In the genomic region with DNA sequence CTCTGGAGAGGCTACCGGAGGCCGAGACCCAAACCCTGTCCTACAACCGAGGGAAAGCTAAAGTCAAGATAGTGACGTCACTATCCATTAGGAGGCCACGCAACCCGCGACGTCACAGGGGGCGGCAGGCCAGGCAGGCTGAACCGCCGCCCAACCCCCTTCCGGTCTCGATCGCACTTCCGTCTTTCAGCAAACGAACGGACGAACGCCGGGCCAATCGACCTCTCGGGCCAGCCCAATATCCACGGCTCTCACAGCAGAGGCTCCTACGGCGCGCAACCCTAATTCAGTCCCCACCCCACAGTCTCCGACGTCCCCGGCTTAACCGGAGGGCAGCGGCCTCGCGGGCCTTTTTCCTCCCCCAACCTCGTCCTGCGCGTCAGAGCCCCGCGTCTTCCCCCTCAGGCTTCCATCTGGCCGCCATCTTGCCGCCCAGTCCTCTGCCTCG, we compare ENCODE assay signal across 8 mouse cellular contexts. TPM values are rescaled to one million over a fixed set of nuclear protein-coding genes. Genes with fewer than 3 reads are reported as not detected.
DNase-seq lines count a peak whose midpoint lies in the region; ATAC-seq and TF ChIP-seq lines count a peak whose summit lies in the region.

Gene Gm10382 (plus strand): TSS at position 192 of the 448 bp plus-strand sequence.

- peaks cover 31% of the 10 kb centered on the region for H3K36me3 ChIP-seq in heart, embryonic 13.5 days
- H3K36me3 ChIP-seq in kidney, postnatal 0 days (ENCODE audit: insufficient read depth, low read length): peaks cover 7% of the 10 kb centered on the region
- H3K36me3 ChIP-seq in liver, embryonic 13.5 days: peaks cover 31% of the 10 kb centered on the region
- H3K36me3 ChIP-seq in stomach, embryonic 15.5 days: peaks cover 12% of the 10 kb centered on the region

- no peak for TF ChIP-seq CTCF in kidney, postnatal 0 days (IDR thresholded peaks at IDR 0.05; ENCODE audit: low read depth)

- peak; percentile 94 for DNase-seq in CD4-positive helper T cell, adult 2 months (ENCODE audit: low read depth, low spot score)
- DNase-seq in brain, adult 2 months (ENCODE audit: low read depth, low spot score): peak; percentile 84
- DNase-seq in kidney, postnatal 0 days (ENCODE audit: low spot score): peak; percentile 93
- DNase-seq in liver, embryonic 13.5 days: peak; percentile 85
- peak; percentile 92 for DNase-seq in naive thymus-derived CD4-positive, alpha-beta T cell, adult 2 months (ENCODE audit: low read depth)

- no peaks in the 10 kb centered on the region for H3K9me3 ChIP-seq in heart, embryonic 13.5 days
- no peaks in the 10 kb centered on the region for H3K9me3 ChIP-seq in kidney, postnatal 0 days (replicated peaks; ENCODE audit: low read length)
- H3K9me3 ChIP-seq in liver, embryonic 13.5 days (replicated peaks): no peaks in the 10 kb centered on the region
- H3K9me3 ChIP-seq in stomach, embryonic 15.5 days: no peaks in the 10 kb centered on the region

- under 1% methylated on average over 41 of the region's 41 CpGs for WGBS in heart, embryonic 13.5 days
- WGBS in kidney, postnatal 0 days: under 1% methylated on average over 41 of the region's 41 CpGs
- under 1% methylated on average over 41 of the region's 41 CpGs for WGBS in liver, embryonic 13.5 days (ENCODE audit: insufficient replicate concordance)
- under 1% methylated on average over 41 of the region's 41 CpGs for WGBS in stomach, embryonic 15.5 days

- H3K4me2 ChIP-seq in heart, embryonic 13.5 days: peak within 1 kb of the TSS; percentile 100
- peak within 1 kb of the TSS; percentile 94 for H3K4me2 ChIP-seq in kidney, postnatal 0 days (ENCODE audit: low read length)
- H3K4me2 ChIP-seq in liver, embryonic 13.5 days: peak within 1 kb of the TSS; percentile 76
- H3K4me2 ChIP-seq in stomach, embryonic 15.5 days: peak within 1 kb of the TSS; percentile 89

- H3K9ac ChIP-seq in heart, embryonic 13.5 days: peak within 1 kb of the TSS; percentile 99
- peak within 1 kb of the TSS; percentile 100 for H3K9ac ChIP-seq in kidney, postnatal 0 days (ENCODE audit: low read depth, low read length)
- peak within 1 kb of the TSS; percentile 100 for H3K9ac ChIP-seq in liver, embryonic 13.5 days
- H3K9ac ChIP-seq in stomach, embryonic 15.5 days: peak within 1 kb of the TSS; percentile 99

- peak within 1 kb of the TSS; percentile 89 for H3K4me3 ChIP-seq in heart, embryonic 13.5 days
- peak within 1 kb of the TSS; percentile 100 for H3K4me3 ChIP-seq in kidney, postnatal 0 days (replicated peaks; ENCODE audit: low read depth, low read length)
- H3K4me3 ChIP-seq in liver, embryonic 13.5 days (replicated peaks): peak within 1 kb of the TSS; percentile 100
- peak within 1 kb of the TSS; percentile 100 for H3K4me3 ChIP-seq in stomach, embryonic 15.5 days (replicated peaks)

- ATAC-seq in erythroblast, adult 5-6 weeks (replicated peaks; ENCODE audit: low FRiP score, poor library complexity, severe bottlenecking): peak; percentile 70
- ATAC-seq in heart, embryonic 13.5 days (ENCODE audit: extremely low read depth, insufficient number of reproducible peaks, low FRiP score, low TSS enrichment): peak; percentile 45
- ATAC-seq in kidney, postnatal 0 days (replicated peaks; ENCODE audit: low FRiP score, low read depth): 0 out of 2 replicates have a peak, but pooled peaks have one; percentile 11
- peak; percentile 47 for ATAC-seq in liver, embryonic 13.5 days (ENCODE audit: low read depth)
- peak; percentile 12; the same call in 1 of the 2 replicates for ATAC-seq in stomach, embryonic 15.5 days (ENCODE audit: insufficient read depth, low FRiP score, low read depth)

- H3K27me3 ChIP-seq in heart, embryonic 13.5 days (replicated peaks): no peaks in the 10 kb centered on the region
- H3K27me3 ChIP-seq in kidney, postnatal 0 days (ENCODE audit: insufficient read depth, low read length): no peaks in the 10 kb centered on the region
- H3K27me3 ChIP-seq in liver, embryonic 13.5 days: no peaks in the 10 kb centered on the region
- H3K27me3 ChIP-seq in stomach, embryonic 15.5 days (replicated peaks): no peaks in the 10 kb centered on the region

- H3K27ac ChIP-seq in heart, embryonic 13.5 days (replicated peaks): peak within 1 kb of the TSS; percentile 100
- peak within 1 kb of the TSS; percentile 98 for H3K27ac ChIP-seq in kidney, postnatal 0 days
- peak within 1 kb of the TSS; percentile 98 for H3K27ac ChIP-seq in liver, embryonic 13.5 days
- H3K27ac ChIP-seq in stomach, embryonic 15.5 days: peak within 1 kb of the TSS; percentile 99

- H3K4me1 ChIP-seq in heart, embryonic 13.5 days: peaks cover 61% of the 10 kb centered on the region
- H3K4me1 ChIP-seq in kidney, postnatal 0 days (replicated peaks; ENCODE audit: insufficient read depth, low read length): peaks cover 16% of the 10 kb centered on the region
- peaks cover 54% of the 10 kb centered on the region for H3K4me1 ChIP-seq in liver, embryonic 13.5 days (replicated peaks)
- peaks cover 14% of the 10 kb centered on the region for H3K4me1 ChIP-seq in stomach, embryonic 15.5 days

RNA-seq across cellular contexts. Expression of gene Gm10382, which starts in this region (rescaled TPM):
- total RNA-seq in erythroblast, adult 5-6 weeks (2015; ENCODE audit: low replicate concordance): not detected in 2 replicates
- total RNA-seq in erythroblast, adult 5-6 weeks (2017; ENCODE audit: low replicate concordance): 0.43 TPM in 1 of 2 replicates, not detected in the other
- 0.68 and 0.70 TPM in 2 replicates for polyA plus RNA-seq in heart, embryonic 13.5 days (2015; fragmentation: Nextera tagmentation; extraction: Ambion mirVana)
- 0.40 and 0.74 TPM in 2 replicates for polyA plus RNA-seq in kidney, postnatal 0 days (2015; fragmentation: Nextera tagmentation; extraction: Ambion mirVana)
- polyA plus RNA-seq in liver, embryonic 13.5 days (2015; fragmentation: Nextera tagmentation; extraction: Ambion mirVana): 0.10 and 0.21 TPM in 2 replicates
- 0.21 and 0.67 TPM in 2 replicates for polyA plus RNA-seq in stomach, embryonic 15.5 days (2015; fragmentation: Nextera tagmentation; extraction: Ambion mirVana)

Comparison
In these comparisons a context has a peak if more than half of its experiments do, and no peak if none do; other contexts are left out.
1. Peak in every context shown above with its lines: DNase-seq, ATAC-seq, H3K4me3 ChIP-seq and H3K27ac ChIP-seq.
2. Peak in ATAC-seq in erythroblast, adult 5-6 weeks; RNA of the gene not detected or under 1 TPM.
3. Peak in ATAC-seq, H3K4me3 ChIP-seq, H3K27ac ChIP-seq, H3K9ac ChIP-seq and H3K4me2 ChIP-seq in heart, embryonic 13.5 days; RNA of the gene not detected or under 1 TPM.
4. Peak in DNase-seq, ATAC-seq, H3K4me3 ChIP-seq, H3K27ac ChIP-seq, H3K9ac ChIP-seq and H3K4me2 ChIP-seq in kidney, postnatal 0 days; RNA of the gene not detected or under 1 TPM.
5. Peak in DNase-seq, ATAC-seq, H3K4me3 ChIP-seq, H3K27ac ChIP-seq, H3K9ac ChIP-seq and H3K4me2 ChIP-seq in liver, embryonic 13.5 days; RNA of the gene not detected or under 1 TPM.
6. Peak in ATAC-seq, H3K4me3 ChIP-seq, H3K27ac ChIP-seq, H3K9ac ChIP-seq and H3K4me2 ChIP-seq in stomach, embryonic 15.5 days; RNA of the gene not detected or under 1 TPM.
7. ATAC-seq: peak in every context shown above with its lines; median percentile 70 in erythroblast, adult 5-6 weeks; 47 in liver, embryonic 13.5 days; 45 in heart, embryonic 13.5 days; 12 in stomach, embryonic 15.5 days; 11 in kidney, postnatal 0 days.